Mouse (Mus musculus) ovary, adult 18-20 months (tissue): ENCODE measurements around the gene Tbc1d4.

Experiments used
- DNase-seq: peaks from one replicate; pipeline ENCODE4 v3.0.0; 2022; ENCODE audit warnings: low spot score, mixed read lengths

Gene Tbc1d4

DNA sequence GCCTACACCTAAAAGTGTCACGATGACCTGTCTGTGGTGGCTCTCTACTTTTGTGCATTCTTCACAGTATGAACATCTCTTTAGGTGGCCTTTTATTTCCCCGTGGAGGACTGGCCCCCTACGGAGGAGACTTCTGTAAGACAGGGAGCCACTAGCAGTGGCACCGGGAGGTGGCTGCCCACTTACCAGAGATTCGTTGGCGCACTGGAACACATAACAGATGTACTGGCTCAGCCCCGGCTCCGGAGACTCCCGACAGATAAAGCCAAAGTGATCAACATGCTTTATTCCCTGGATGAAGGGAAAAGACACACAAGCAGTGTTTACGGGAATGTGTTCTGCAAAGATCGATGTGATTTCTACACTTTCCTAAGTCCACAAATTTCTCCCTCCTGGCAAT lies 108.2 kb downstream of the Tbc1d4 start:
- DNase-seq = no peak

- DNase-seq = no peak
These were observed 109.2 kb downstream of the Tbc1d4 start for GRCm38 (mm10) chr14:101499838-101500237.

- no peak for DNase-seq
These were observed 120.7 kb downstream of the Tbc1d4 start for GRCm38 (mm10) chr14:101488264-101488810.

GRCm38 (mm10) chr14:101486550-101486949 lies 122.4 kb downstream of the Tbc1d4 start:
- DNase-seq = no peak

GRCm38 (mm10) chr14:101483230-101483629 lies 125.8 kb downstream of the Tbc1d4 start:
- peak; percentile 83 for DNase-seq

DNA sequence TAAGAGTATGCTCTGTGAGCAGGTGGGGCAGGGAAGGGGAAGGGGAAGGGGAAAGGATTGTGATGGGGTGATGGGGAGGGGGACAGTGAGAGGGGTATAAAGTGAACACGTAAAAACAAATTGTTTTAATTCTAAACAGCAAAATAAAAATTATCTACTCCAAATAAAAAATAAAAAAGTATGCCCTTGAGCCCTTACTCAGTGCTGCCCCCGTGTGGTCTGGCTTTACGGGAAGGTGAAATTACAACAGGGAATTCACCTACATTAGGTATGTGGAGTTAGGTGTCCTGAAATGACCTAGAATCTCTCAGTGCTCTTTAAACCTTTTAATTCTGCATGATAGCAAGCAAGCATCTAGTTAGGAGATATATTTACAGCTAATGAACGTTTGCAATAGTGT lies 126.7 kb downstream of the Tbc1d4 start:
- no peak for DNase-seq

- no peak for DNase-seq
These were observed 127.8 kb downstream of the Tbc1d4 start for GRCm38 (mm10) chr14:101481165-101481564.

DNA sequence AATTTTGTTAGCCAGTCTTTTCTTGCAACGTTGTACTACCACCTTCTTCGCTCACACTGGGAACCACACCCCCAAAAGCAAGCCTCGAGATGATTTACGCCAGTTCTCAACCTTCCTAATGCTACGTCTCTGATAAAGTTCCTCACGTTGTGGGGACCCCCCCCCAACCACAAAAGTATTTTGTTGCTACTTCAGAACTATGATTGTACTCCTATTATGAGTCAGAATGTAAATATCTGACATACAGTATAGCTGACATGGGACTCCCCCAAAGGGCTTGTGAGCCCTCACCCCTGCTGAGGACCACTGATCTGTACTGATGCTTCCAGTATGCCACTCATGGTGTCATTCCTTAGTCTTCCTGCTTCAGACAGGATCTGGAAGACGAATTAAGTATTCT lies 128.4 kb downstream of the Tbc1d4 start:
- no peak for DNase-seq

DNA sequence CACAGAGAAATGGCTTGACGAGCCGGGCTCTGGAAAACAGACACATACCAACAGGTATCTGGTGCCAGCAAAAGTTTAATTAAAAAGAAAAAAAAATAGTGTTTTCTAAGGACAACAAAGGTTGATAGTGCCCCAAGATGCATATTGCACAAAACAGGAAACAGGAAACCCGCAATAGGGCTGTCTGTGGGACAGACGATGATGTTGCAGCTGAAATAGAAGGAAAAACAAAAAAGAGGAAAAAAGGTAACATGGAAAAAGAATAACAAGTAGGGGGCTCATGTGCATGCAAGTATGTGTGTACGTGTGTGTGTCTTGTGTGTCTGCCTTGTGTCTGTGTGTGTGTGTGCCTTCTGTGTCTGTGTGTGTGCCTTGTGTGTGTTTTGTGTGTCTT lies 131.2 kb downstream of the Tbc1d4 start:
- DNase-seq = no peak

DNA sequence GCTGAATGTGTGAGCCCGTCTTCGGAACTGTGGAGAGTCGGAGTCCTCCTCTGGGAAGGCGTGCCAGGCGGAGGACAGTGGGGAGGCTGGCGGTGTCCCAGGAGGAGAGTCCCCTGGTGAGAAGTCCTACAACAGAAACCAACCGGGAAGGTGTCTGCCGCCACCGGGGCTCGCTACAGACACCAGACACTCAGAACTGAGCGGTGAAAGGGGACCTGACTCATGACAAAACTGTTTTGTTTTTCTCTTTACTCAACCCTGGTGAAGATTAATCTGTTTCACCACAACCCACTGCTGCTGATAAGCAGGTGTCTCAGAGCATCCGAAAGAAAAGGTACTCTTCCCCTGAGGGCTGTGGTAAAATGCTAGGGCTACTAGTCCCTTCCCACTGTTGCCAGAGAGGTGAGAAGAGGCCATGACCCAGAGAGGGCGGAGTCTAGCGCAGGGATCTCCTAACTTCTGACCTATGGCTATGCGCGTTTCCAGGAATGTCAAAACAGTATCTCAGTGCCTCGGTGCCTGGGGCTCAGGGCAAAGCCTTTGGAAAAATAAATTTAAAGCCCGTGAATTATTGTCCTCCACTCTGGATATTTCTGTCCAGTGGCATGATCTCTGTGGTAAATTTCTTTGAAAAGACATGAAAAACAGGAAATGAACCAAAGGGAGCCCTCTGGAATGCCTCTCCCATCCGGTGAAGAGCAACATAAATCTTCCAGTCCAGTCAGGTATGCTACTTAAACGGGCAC lies 131.7 kb downstream of the Tbc1d4 start:
- DNase-seq = no peak

GRCm38 (mm10) chr14:101469475-101470093 lies 139.4 kb downstream of the Tbc1d4 start:
- DNase-seq = no peak

GRCm38 (mm10) chr14:101468143-101468542 lies 140.8 kb downstream of the Tbc1d4 start:
- no peak for DNase-seq

- DNase-seq = no peak
These were observed 141.5 kb downstream of the Tbc1d4 start for GRCm38 (mm10) chr14:101467532-101467931.

DNA sequence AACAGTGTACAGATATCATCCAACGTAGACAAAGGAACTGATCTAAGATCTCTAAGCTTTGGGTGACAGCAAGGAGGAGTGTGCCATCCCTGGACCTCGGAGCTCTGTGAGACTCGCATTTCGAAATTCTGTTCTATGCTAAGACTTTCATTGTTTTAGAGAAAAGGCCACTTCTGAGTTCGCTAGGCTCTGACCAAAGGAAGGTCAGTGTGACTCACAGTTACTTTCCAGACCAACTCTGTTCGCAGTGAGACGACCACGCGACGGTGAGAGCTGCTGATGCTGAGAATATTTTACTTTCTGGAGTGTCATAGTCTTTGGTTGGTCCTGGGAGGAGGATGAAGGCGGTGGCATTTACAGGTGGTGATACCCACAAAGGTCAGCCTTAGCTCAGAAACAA lies 142.5 kb downstream of the Tbc1d4 start:
- DNase-seq = no peak

DNA sequence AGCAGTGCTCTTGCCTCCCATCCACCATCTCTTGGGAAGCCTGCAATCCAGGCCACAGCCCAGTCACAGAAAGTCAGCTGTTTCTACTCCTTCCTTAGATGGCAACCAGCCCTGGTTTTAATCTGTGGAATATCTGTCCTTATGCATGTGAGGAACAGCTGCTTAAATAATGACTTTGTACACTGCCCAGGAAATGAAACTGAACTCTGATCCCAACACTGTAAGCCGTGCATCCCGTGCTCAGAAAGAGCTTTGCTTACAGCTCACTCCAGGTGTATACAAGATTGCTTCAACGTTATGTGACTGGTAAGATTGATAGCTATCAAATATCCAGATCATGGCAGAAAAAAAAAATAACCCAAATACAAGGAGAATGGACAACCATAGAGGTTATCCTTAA lies 143.1 kb downstream of the Tbc1d4 start:
- no peak for DNase-seq

DNA sequence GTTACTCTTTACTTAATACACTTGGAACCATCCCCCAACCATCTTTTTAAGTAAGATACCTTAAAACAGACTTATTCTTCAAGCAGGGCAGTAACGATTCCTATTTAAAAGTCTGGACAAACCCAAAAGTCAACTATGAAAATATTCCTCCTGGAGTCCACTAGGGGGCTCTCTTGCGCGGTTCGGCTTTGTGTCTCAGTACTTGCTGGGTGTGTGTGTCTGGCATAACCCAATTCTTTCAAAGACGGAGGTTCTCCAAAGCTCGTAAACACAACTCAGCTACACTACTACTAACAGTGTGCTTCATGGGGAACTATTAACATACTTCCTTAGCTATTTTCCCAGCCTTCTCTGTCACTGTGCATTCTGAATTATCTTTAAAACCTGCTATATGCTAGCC lies 148.2 kb downstream of the Tbc1d4 start:
- peak; percentile 23 for DNase-seq

DNA sequence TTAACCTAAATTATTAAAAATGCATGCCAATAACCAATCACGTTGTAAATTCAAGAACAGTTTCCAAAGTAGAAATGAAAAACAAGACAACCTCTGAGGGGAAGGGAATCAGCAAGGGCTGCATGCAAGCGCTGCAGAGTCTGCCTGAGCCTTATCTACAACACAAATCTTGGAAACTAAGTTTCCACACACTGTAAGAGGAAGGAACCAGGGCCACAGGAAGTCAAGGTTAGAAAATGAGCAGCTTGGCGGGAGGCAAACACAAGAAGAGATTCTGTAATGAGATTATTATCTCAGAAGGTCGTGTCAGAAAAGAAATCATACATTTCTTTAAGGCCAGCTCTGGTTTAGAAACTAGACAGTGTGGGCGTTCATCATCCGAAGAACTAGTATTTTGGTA lies 156.1 kb downstream of the Tbc1d4 start:
- no peak for DNase-seq

- no peak for DNase-seq
These were observed 161.1 kb downstream of the Tbc1d4 start for GRCm38 (mm10) chr14:101447857-101448256.

GRCm38 (mm10) chr14:101445205-101445604 lies 163.8 kb downstream of the Tbc1d4 start:
- DNase-seq = no peak

DNA sequence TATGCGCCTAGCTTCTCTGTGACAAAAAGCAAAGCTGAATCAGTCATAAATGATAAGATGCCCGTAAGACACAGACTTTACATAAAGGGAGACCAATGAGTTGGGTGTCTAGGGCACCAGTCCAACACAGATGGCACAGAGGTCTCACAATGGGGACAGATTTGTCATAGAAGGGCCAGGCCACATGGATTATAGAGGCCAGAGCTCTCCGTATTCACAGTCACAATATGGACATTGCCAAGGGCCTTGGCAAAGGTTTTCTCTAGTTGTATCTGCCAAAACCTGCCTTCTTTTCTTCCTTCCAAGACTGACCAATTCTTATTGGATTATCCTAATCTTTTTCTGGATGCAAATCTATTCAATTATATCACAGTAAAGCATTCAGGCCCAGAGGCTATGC lies 171.1 kb downstream of the Tbc1d4 start:
- no peak for DNase-seq

GRCm38 (mm10) chr14:101430536-101430935 lies 178.5 kb downstream of the Tbc1d4 start:
- DNase-seq = no peak

DNA sequence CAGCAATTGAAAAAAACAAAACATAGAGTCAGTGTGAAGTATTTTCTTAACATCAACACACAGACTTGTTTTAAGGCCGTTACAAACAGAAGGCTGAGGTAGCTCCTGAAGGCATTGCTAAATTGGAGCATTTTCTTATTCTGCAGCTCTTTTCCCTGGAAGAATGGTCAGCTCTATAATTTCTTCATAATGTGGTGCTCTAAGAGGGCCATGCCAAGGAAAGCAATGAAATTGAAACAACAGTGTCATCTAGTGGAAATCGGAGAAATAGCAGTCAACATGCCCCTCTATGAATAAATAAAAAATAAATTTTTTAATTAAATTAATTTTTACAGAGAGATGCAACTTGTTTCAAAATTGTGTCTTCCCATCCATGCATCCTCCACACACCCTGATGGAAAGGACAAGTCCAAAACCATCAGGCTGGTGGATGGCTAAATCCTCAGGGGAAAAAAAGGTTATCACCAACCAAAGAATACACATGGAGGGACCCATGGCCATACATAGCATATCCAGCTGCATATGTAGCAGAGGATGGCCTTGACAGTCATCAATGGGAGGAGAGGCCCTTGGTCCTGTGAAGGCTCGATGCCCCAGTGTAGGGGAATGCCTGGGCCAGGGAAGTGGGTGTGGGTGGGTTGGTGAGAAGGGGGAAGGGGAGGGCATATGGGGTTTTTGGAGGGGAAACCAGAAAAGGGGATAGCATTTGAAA lies 180.0 kb downstream of the Tbc1d4 start:
- DNase-seq = no peak

DNA sequence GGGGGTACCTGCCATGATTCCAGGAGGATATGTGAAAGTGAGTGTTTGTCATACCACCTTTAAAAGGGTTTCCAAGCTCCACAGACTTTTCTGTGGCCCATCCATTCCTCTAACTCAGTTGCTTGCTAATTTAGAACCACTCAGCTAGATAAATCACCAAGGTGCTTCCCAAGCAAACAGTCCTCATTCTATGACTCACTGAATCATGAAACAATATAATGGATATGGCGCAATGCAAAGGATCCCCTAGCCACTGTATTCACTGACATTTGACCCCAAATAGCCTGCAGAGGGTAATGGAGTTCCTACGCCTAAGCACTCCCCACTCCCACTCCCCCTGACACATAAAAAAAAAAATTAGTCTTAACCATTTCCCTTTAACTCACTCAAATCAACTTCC lies 191.3 kb downstream of the Tbc1d4 start:
- DNase-seq = no peak
